Mouse (Mus musculus) myocyte (in vitro differentiated cells): ENCODE data around the gene Morn3.

Source experiments
- CEBPB ChIP-seq: IDR thresholded peaks from 2 replicates; pipeline ENCODE4 v1.6.1; 2011; ENCODE audit warnings: mild to moderate bottlenecking, moderate library complexity; ENCODE audit not compliant: poor library complexity, insufficient read depth, severe bottlenecking
- E2F4 ChIP-seq: IDR thresholded peaks from one replicate; pipeline ENCODE4 v1.6.1; 2011; ENCODE audit warnings: mild to moderate bottlenecking, control low read depth, moderate library complexity; ENCODE audit not compliant: insufficient read depth
- MAX ChIP-seq: IDR thresholded peaks from one replicate; pipeline ENCODE4 v1.6.1; 2011; ENCODE audit warnings: low read depth, mild to moderate bottlenecking, control low read depth
- MYOD1 ChIP-seq, 3 experiments: IDR thresholded peaks; one replicate each; pipeline ENCODE4 v1.6.1; 2011; ENCODE audit warnings: control low read depth in 2 of 3, low read depth in 2 of 3, mild to moderate bottlenecking in 2 of 3, moderate library complexity in 1 of 3; ENCODE audit not compliant: insufficient read length in 2 of 3, control insufficient read depth in 1 of 3
- MYOG ChIP-seq, 3 experiments: IDR thresholded peaks; one replicate each; pipeline ENCODE4 v1.6.1; 2011; ENCODE audit warnings: control low read depth in 2 of 3, low read depth in 2 of 3, mild to moderate bottlenecking in 2 of 3; ENCODE audit not compliant: insufficient read length in 2 of 3, control insufficient read depth in 1 of 3, insufficient read depth in 1 of 3
- POLR2A ChIP-seq: IDR thresholded peaks from one replicate; pipeline ENCODE4 v1.6.1; 2011; ENCODE audit warnings: low read depth, mild to moderate bottlenecking, control low read depth, moderate library complexity; ENCODE audit not compliant: insufficient read length
- POLR2AphosphoS2 ChIP-seq: IDR thresholded peaks from one replicate; pipeline ENCODE4 v1.6.1; 2011; ENCODE audit warnings: low read depth, control low read depth; ENCODE audit not compliant: insufficient read length
- REST ChIP-seq: IDR thresholded peaks from one replicate; pipeline ENCODE4 v1.6.1; 2011; ENCODE audit warnings: mild to moderate bottlenecking, control low read depth, moderate library complexity; ENCODE audit not compliant: insufficient read depth, insufficient read length
- SRF ChIP-seq: IDR thresholded peaks from one replicate; pipeline ENCODE4 v1.6.1; 2011; ENCODE audit warnings: low read depth; ENCODE audit not compliant: control insufficient read depth, insufficient read length
- TCF12 ChIP-seq: IDR thresholded peaks from one replicate; pipeline ENCODE4 v1.6.1; 2011; ENCODE audit warnings: mild to moderate bottlenecking, control low read depth; ENCODE audit not compliant: poor library complexity, insufficient read depth, severe bottlenecking
- USF1 ChIP-seq: IDR thresholded peaks from one replicate; pipeline ENCODE4 v1.6.1; 2011; ENCODE audit warnings: low read depth, mild to moderate bottlenecking, control low read depth, moderate library complexity

DNA sequence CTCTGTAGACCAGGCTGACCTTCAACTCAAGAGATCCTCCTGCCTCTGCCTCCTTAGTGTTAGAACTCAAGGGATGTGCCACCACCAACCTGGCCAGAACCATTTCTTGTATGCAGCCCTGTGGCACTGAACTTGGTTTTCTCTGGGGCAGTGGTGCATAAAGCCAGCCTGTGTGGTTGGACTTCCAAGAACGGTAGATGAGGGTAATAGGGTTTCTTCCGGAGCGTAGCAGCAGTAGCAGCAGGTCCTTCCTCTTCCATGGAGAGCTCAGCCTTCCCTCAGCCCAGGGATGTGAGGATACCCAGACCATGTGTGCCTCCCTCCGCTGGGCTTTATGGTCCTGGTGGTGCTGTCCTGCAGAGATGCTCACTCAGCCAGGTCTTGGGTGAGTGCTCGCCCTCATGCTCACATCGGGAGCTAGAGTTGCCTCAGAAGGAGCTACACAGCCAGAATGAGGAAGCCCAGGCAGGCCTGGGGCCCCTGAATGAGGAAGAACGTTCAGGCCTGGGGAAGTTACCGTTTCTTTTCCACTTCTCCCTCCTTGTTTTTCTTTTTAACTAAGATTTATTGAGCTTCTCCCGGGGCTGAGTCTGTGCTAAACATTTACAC lies 21.7 kb downstream of the Morn3 start:
- TF ChIP-seq POLR2A, result no peak
- TF ChIP-seq POLR2AphosphoS2, result no peak
- TF ChIP-seq MYOD1 (IDR thresholded peaks at IDR 0.05; ENCODE audit: control insufficient read depth in 1 of 3, insufficient read length in 2 of 3, low read depth in 2 of 3), result no peak
- TF ChIP-seq TCF12, result no peak
- TF ChIP-seq E2F4, result no peak
- no peak for TF ChIP-seq MYOG (IDR thresholded peaks at IDR 0.05; ENCODE audit: control insufficient read depth in 1 of 3, insufficient read depth in 1 of 3, insufficient read length in 2 of 3, low read depth in 2 of 3)
- TF ChIP-seq MAX, result no peak
- no peak for TF ChIP-seq REST
- no peak for TF ChIP-seq USF1
- TF ChIP-seq CEBPB, result no peak
- no peak for TF ChIP-seq SRF
